Mouse (Mus musculus): ENCODE measurements at regions not wholly inside any gene's neighbourhood (a gene's known extent, or its start where the extent isn't known, plus 50 kb on each side); places are given as distances from the start of the nearest gene placed in this dataset.
"Not testable (repeated sequence)": the region's sequence is repeated elsewhere in the genome, so short reads cannot be mapped to it uniquely, and the experiment has no call there.

DNA sequence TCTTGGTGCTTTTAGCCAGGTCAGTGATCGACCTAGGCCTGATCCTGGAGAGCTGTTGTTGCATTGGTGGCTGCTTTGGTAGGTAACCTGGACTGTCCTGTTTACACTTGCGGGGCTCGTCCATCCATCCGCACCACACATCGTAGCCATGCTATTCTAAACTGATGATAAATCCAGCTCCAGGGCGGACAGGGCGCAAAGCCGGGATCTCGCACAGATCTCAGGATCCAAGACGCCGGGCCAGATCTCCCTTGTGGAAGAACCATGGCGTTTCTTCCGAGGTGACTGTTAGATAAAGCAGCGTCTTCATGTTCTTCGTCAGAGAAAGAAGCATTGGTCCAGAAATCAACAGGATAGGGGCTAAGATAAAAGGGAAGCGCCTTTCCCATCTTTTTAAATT lies 115.6 kb downstream of the Sec16b start:
- not testable (repeated sequence) for DNase-seq (ENCODE audit: low spot score)

DNA sequence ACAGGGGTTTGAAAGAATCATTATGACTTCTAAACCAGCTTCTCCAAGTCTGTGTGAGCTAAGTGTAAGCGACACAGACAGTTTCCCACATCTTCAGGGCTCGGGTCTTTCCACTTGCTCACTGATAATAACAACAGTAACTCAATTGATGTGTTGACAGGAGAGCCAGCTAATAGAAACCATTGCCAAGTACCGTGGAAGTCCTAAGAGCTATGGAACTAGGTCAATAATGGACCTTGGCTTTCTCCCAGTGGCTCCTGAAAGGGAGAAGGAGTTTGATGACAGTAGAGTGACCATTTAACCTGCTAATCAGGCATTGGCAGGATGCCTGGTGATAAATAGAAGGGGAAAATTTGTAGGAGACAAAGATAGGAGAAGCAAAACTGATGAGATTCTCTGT lies 126.1 kb downstream of the Sec16b start:
- no peak for DNase-seq (ENCODE audit: low spot score)

DNA sequence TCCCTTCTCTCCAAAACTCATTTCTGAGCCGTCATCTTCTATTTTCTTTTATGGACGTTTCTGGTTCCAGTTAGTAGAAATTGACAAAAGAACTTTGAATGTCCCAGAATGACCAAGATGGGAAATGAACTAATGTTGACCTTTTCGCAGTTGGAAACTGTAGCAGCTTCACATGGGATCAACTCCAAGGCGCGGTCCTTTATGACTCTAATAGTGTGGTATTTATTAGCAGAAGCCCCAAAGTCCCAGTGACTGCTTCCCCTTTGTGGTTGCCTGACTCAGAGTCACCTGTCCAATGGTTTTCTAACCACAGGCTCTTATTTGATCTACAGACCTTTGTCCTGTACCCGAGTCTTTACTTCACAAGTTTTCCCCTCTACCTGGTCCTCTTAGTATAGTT lies 126.9 kb downstream of the Sec16b start:
- DNase-seq (ENCODE audit: low spot score), result no peak

DNA sequence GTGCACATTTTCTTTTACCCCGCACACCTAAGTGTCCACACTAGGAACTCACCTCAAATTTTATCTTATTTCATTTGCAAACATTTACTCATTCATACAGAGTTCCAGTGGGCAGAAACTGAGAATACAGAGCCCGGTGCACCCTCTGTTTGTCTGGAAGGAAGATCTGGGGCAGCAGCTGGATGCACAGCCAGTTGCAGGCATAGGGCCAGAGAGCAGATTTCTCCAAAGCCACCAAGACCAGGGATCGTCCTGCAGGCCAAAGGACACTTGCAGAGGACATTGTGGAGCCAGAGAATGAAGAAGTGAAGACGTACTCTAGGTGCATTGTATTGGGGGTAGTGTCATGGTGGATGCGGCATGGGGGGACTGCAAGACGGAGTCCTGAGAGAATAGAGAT lies 129.2 kb downstream of the Sec16b start:
- no peak for DNase-seq (ENCODE audit: low spot score)

DNA sequence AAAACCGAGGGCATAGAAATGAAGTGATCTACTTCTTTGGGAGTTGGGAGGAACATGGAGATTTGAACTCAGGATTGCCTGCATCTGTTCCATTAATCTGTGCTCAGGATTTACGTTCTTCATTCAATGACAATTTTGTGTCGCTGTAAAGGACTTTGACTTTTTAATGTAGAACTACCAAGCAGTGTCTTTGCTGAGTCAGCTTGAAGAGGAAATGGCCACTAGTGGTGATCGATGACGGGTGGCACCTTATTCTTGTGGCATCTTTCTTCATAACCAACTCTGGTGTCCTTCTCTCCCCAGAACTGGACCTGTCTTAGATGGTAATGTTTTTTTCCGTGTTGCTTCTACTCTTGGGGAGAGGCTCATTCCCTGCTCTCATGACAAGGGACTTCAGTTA lies 137.0 kb downstream of the Sec16b start:
- DNase-seq (ENCODE audit: low spot score), result no peak

DNA sequence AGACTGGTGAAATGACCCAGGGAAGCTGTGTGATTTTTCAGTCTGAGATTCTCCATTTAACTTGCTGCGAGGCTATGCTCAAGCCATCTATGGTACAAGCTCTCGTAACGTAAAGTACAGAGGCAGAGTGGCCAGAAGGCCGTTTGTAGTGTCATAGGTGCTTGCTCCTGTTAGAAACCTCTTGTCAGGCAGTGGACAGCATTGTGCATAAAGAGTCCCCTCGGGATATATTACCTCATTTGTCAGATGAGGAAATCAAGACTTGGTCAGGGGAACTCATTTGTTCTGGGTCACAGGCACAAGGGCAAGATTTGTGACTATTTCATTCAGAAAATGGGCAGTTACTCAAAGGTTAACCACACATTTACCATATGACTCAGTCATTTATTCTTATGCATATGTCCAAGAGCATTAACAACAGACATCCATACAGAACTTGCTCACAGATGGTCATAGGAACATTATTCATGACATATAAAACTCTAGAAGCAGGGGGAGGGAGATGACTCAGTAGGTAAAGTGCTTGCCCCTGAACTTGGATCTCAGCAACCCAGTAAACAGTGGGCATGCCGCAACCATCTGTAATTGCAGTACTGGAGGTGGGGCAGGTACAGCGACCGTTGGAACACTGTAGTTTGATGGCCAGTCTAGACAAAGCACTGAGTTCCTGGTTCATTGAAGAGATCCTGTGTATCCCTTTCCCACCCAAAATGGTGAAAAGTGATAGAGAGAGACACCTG lies 139.3 kb downstream of the Sec16b start:
- no peak for DNase-seq (ENCODE audit: low spot score)

DNA sequence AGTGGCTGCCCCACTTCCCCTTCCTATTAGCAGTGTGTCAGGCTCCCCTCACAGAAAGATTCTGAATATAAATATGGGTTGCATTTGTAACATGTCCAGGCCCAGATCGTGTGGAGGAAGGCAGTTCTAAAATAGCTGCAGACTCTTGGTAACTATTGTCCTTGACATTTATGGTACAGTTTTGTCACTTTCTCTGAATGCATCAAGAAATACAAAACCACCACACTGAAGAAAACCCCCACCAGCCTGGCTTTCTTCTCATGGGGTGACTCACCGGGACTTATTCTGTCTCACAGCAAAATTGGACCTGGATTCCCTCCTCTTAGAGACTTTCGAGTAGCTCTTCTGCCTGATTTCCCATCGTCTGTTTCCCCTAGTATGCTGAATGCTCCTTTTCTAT lies 148.9 kb downstream of the Sec16b start:
- no peak for DNase-seq (ENCODE audit: low spot score)

DNA sequence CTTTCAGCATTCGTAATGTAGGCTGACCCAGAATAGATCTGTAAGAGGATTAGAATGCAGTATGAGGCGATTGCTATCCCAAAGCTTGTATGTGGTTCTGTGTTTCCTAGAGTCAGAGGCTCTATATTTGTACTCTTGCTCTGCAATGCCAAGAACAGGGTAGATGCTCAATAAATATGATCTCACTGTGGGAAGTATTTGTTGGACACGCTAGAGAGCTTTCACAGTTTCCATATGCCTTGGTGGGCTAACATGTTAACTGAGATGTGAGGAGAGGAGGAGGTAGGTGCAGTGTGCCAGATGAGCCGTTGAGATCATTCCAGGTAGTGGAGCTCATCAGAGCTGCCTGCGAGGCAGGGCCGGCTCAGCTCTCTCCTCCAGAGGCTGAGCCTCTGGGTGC lies 163.1 kb downstream of the Sec16b start:
- DNase-seq (ENCODE audit: low spot score), result no peak

DNA sequence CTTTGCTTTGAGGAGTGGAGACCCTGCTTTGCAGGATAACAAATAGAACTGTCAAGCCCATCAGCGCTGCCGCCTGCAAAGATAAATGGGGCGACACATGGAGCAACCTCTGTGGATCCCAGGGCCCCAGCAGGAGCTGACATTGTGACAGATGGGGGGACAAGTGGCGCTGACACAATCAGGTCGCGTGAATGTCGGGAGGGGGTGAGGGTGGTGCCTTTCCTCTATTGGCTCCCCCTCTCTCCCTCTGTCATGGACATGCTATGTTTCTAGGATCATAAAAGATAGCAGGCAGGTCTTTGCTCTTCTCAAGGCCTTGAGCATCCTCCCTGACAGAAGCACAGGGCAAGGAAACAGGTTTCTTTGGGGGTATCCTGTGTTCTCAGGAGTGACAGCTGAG lies 177.8 kb downstream of the Sec16b start:
- DNase-seq (ENCODE audit: low spot score), result no peak

DNA sequence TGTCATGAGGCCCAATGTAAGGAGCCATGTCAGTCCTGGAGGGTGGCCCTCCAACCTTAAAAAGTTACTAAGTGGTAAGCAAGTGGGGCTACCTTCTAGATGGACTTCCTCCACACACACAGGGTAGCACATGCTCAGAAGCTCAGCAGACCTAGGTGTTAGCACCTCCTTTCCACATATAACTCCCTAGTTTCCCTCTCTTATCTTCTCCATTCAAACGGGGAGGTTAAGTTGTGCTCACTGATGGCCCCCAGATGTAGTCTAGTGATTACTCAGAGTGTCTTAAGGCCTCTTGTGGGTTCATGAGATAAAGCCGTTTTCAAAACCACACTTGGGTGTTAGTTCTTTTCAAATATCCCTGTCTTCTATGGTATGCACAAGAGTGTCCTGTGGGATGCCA lies 188.7 kb downstream of the Sec16b start:
- no peak for DNase-seq (ENCODE audit: low spot score)

DNA sequence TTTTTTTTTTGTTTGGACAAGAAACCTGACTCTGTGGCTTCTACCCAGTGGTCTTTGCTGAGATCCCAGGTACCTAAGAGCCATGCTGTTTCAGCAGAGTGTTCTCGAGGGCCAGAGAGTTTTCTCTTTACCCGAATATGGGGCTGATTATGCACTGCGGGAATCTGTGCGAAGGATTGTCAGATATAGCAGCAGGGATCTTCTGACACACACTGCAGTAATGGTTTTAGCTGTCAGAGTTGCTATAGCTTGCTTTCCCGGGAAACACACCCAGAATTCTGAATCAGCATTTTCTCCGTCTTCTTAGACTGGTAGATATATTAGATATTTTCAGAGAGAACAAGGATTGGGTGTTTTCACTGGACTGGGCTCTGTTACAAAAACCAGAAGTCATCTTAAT lies 197.1 kb downstream of the Sec16b start:
- DNase-seq (ENCODE audit: low spot score), result no peak

DNA sequence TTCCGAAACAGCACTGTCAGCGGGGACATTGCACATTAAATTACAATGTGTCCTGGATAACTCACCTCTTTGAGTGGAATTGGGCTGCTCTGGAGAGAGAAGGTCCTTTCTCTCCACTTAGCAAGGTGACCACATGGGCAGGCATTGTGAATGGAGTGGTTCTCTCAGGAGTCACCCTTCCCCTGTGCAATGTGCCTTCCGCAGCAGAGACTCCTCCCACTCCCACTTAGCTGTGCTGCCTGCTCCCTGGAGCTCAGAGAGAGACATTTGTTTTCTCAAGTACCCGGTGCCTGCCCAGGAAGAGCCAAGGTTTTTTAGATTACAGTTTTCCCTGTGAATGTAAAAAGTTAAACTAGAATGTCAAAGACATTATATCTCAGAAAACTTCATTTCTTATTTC lies 198.8 kb downstream of the Sec16b start:
- DNase-seq (ENCODE audit: low spot score), result no peak

DNA sequence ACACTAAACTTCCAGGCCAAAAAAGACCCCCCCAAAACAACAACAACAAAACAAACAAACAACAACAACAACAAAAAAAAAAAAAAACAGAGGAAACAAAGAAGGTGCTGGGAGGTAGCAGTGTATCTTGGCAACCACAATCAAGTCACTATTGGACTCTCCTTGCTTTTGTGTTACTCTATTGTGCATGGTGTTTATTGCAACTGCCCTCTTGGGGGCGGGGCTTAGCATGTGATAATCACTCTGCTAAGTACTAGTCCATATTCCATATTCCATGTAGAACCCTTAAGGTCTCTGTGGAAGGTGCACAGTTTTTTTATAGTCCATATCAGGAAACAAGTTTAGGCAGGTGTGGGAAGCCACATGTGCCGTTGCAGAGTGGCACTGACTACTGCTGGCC lies 200.7 kb downstream of the Sec16b start:
- no peak for DNase-seq (ENCODE audit: low spot score)

DNA sequence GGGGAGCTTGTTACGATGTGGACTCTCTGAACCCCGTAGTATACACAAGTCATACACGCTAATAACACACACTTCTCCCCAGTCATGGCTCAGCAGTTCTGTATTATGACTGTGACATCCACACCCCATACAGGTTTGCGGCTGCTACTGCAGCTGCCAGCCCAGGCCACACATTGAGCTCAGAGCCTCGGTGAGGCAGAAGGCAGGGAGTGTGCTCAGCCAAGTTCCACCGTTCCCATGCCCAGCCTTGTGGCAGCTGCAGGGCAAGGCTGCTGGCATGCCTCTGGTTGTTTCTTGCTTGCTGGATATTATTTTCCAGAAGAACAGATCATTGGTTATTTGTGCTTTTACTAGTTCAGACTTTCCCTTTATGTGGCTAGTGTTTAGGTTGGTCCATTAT lies 202.6 kb downstream of the Sec16b start:
- no peak for DNase-seq (ENCODE audit: low spot score)

DNA sequence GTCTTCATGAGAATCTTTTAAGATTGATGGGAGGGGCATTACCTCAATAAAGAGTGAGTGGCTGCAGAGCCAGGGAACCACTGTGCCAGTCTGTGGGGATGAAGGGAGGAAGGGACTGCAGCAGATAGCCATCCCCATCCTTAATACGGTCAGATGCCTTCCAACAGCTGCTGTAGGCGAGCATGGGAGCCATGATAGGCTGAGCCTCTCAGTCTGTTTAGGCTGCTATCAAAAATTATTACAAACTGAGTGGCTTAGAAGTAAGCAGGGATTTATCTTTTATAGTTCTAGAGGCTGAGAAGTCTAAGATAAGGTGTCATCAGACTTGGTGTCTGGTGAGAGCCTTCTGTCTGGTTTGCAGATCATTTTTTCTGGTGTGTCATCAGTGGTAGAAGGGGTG lies 204.3 kb downstream of the Sec16b start:
- DNase-seq (ENCODE audit: low spot score), result no peak

DNA sequence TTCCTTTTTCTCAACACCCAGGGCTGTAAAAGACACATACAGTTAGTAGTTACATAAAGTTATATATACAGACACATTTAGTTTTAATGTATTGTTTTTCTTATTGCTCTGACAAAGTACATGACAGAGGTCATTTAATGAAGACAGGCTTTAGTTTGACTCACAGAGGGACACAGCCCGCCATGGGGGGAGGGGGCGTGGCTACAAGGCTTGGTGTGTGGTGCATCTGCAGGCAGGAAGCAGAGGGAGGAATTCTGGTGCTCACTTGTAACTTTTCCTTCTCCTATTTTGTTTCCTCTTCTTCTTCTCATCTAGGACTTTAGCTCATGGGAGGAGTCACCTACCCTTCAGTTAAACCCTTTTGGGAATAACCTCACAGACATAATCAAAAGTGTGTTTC lies 206.0 kb downstream of the Sec16b start:
- DNase-seq (ENCODE audit: low spot score), result no peak

DNA sequence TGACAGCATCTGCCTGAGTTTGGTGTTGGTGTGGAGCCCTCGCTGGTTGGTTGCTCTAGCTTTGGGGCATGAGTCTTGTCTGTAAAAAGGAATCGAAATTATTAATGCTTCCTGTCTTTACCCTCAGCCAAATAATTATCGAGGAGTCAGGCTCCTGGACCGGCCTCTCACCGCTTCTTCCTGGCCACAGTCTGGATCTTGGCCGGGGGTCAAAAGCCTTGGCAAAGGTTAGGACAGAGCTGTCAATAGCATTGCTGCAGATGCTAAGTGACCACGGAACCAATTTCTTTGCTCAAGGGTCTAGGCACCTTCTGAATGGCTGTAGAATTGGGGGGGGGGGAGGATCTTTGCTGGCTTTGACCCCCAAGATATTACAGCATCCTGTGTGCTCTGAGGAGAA lies 207.3 kb downstream of the Sec16b start:
- DNase-seq (ENCODE audit: low spot score), result no peak

DNA sequence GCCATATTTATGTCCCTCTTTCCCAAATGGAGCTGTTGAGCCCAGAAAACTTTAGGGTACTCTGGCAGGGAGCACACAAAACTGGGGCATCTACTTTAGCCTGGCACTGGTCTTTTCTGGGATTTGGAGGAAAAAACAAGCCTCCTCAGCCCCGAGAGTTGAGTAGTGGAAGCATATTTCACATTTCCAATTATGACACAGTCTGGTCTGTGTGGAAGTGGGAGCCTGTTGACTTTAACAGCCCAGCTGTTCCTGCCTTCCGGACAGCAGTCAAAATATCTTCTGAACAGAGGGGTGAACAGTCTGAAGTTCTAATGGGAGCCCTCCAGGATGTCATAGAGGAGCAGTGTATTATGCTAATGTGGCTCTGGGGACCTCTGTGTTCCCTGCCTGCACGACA lies 209.1 kb downstream of the Sec16b start:
- no peak for DNase-seq (ENCODE audit: low spot score)

DNA sequence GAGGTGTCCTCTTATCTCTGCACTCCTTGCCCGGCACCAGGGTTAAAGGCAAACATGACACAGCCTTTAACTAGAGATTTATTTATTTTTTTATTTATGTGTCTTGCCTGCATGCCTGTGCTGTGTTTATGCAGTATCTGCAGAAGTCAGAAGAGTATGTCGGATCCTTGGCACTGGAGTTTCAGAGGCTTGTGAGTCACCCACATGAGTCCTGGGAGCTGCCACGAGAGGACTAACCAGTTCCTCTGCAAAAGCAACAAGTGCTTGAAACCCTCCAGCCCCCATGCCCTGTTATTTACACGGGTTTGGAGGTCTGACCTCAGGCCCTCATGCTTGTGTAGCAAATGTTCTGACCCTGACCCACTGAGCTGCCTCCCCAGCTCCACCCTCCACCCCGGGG lies 210.6 kb downstream of the Sec16b start:
- no peak for DNase-seq (ENCODE audit: low spot score)

DNA sequence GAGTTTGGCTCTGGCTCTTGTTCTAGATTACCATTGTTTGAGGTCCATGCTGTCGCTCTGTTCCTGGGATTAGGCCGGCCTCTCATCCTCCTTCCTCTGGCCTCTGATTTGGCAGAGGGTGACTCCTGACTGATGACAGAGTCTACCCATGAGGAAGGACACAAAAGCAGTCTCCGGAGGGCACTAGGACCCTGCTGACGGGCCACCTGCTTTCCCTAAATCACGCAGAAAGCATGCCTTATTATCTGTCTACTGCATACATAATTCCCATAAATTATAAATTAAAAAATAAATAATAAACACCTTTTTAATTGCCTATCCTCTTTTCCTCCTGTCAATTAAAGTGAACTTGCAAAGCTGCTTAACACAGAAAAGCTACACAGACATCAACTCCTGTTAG lies 215.4 kb downstream of the Sec16b start:
- no peak for DNase-seq (ENCODE audit: low spot score)

DNA sequence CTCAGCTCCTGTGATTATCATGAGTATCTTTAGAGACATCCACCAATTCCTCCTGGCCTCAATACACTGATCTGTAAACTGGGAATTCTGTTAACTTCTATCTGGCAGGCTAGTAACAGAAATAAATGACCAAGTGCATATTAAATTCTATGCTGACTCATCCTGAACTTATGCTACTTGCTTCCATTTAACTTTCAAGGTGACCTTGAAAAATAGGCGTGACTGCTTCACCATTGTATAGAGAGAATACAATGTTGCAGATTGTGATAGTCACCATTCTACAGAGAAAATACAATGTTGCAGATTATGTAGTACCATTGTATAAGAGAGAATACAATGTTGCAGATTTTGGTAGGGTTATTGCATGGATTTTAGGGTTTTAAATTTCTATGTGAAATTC lies 224.6 kb downstream of the Sec16b start:
- no peak for DNase-seq (ENCODE audit: low spot score)

DNA sequence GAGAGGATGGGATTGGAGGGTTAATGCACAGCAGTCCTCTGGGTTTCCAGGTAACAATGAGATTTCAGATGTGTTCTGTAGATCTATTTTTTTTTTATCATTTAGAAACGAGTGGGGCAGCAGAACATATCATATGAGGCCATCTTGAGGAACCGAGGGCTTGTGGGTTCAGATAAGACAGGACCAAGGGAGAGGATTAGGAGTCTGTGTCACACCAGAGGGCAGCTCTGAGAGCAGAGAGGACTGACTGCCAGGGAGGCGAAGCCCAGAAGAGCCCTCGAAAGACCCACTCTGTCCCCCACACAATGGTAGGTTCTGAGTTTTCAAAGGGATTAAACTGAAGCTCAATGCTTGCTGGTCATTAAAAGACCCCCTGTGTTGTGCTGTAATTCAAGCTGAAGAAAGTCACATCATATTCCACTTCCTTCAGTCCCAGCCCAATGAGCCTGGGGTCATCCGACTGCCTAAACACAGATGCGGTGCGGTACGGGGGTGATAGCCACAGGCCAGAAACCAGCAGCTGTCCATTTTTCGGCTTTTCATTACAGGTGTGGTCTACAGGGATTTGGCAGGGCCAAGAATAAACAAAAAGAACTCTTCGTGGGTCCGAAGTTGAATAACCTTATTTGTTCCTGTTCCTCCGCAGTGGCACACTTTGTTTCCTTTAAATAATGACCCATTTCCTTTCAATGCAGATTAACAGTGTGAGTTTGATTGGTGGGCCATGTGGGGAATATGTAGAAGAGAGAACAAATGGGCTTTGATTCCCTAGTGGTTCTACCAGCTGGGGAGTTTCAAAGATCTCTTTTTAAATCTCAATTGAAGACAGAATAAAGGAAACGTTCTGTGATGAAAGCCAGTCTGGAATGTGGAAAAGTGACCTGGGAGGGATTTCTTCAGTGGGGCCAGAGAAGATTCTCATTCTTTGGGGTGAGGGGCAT lies 234.5 kb downstream of the Sec16b start:
- no peak for DNase-seq (ENCODE audit: low spot score)

DNA sequence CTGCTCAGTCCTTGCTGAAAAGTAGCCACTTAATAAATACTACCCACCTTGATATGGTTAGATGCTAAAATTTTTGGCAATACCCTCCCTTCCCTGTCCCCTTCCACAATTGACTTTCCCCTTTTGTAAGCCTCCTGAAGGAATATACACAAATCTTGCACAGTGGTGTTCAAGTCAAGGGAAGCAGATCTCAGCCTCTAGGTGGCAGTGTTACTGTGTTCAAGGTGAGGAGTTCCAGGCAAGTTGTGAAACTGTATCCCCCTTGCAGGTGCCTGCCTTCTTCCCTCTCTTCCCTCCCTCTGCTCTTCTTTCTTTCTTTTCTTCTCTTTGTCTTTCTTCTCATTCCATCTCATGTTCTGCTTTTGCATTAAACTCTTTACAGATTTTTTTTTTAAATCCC lies 239.1 kb downstream of the Sec16b start:
- no peak for DNase-seq (ENCODE audit: low spot score)
